In genomic region chr16:61041140-61041586, GRCm38 (mm10) we compare ENCODE assay signal across 11 mouse cellular contexts.
A peak's percentile ranks its signal among the peaks of the same experiment; 100 is the strongest.
DNase-seq lines count a peak whose midpoint lies in the region; ATAC-seq and TF ChIP-seq lines count a peak whose summit lies in the region.
"Had no signal": no experiment of that assay in that cellular context is flagged by ENCODE, and none has a peak within 500 bp of the region (broad histone marks: within the 10 kb centered on the region; RNA-seq: fewer than 3 reads in every experiment).

No protein-coding gene starts in this region.

- no peak overlapping the region for H3K9ac ChIP-seq in lung, embryonic 16.5 days (ENCODE audit: low read length)
- H3K9ac ChIP-seq in embryonic facial prominence, embryonic 11.5 days (replicated peaks; ENCODE audit: low read length), result no peak overlapping the region
- no peak overlapping the region for H3K9ac ChIP-seq in midbrain, postnatal 0 days (replicated peaks; ENCODE audit: low read length, poor library complexity, severe bottlenecking)
- H3K9ac ChIP-seq: liver, embryonic 13.5 days; stomach, embryonic 15.5 days had no signal

- TF ChIP-seq CTCF in lung, adult 2 months (IDR thresholded peaks at IDR 0.05; ENCODE audit: insufficient read depth, low read length), result no peak
- no peak for TF ChIP-seq CTCF in midbrain, postnatal 0 days (IDR thresholded peaks at IDR 0.05)

- no peak for TF ChIP-seq POLR2A in lung, adult 2 months (IDR thresholded peaks at IDR 0.05; ENCODE audit: borderline replicate concordance, extremely low read depth, low read depth, low read length)

- ATAC-seq in lung, embryonic 16.5 days (ENCODE audit: low read depth), result peak; percentile 52; the same call in 1 of the 2 replicates
- ATAC-seq in embryonic facial prominence, embryonic 11.5 days (replicated peaks; ENCODE audit: insufficient number of reproducible peaks, low FRiP score, low TSS enrichment, low read depth), result 0 out of 2 replicates have a peak, but pooled peaks have one; percentile 52
- ATAC-seq in midbrain, postnatal 0 days (ENCODE audit: low FRiP score), result peak; percentile 69; the same call in 1 of the 2 replicates

- H3K36me3 ChIP-seq in lung, embryonic 16.5 days (ENCODE audit: control insufficient read depth, insufficient read depth, low read length), result no peaks in the 10 kb centered on the region
- H3K36me3 ChIP-seq in embryonic facial prominence, embryonic 11.5 days (replicated peaks; ENCODE audit: control insufficient read depth, insufficient read depth, low read depth, low read length), result no peaks in the 10 kb centered on the region
- H3K36me3 ChIP-seq in midbrain, postnatal 0 days (ENCODE audit: insufficient read depth, low read length), result no peaks in the 10 kb centered on the region
- H3K36me3 ChIP-seq: liver, embryonic 13.5 days; stomach, embryonic 15.5 days had no signal

- H3K9me3 ChIP-seq in lung, embryonic 16.5 days (ENCODE audit: control insufficient read depth, low read length), result no peaks in the 10 kb centered on the region
- H3K9me3 ChIP-seq in embryonic facial prominence, embryonic 11.5 days (replicated peaks; ENCODE audit: control insufficient read depth, low read length), result no peaks in the 10 kb centered on the region
- H3K9me3 ChIP-seq in midbrain, postnatal 0 days (ENCODE audit: low read length), result no peaks in the 10 kb centered on the region
- H3K9me3 ChIP-seq: liver, embryonic 13.5 days; stomach, embryonic 15.5 days had no signal

- no peaks in the 10 kb centered on the region for H3K4me1 ChIP-seq in lung, embryonic 16.5 days (replicated peaks; ENCODE audit: control insufficient read depth, insufficient read depth, low read length)
- H3K4me1 ChIP-seq in lung, adult 2 months (ENCODE audit: control insufficient read depth, insufficient read depth, low read length), result no peaks in the 10 kb centered on the region
- no peaks in the 10 kb centered on the region for H3K4me1 ChIP-seq in embryonic facial prominence, embryonic 11.5 days (ENCODE audit: control insufficient read depth, insufficient read depth, low read length)
- H3K4me1 ChIP-seq in midbrain, postnatal 0 days (ENCODE audit: insufficient read depth, low read length), result no peaks in the 10 kb centered on the region
- H3K4me1 ChIP-seq: liver, embryonic 13.5 days; stomach, embryonic 15.5 days had no signal

- no peak overlapping the region for H3K4me2 ChIP-seq in lung, embryonic 16.5 days (ENCODE audit: low read depth, low read length)
- no peak overlapping the region for H3K4me2 ChIP-seq in embryonic facial prominence, embryonic 11.5 days (ENCODE audit: low read depth, low read length)
- no peak overlapping the region for H3K4me2 ChIP-seq in midbrain, postnatal 0 days (ENCODE audit: low read depth, low read length, poor library complexity, severe bottlenecking)
- H3K4me2 ChIP-seq: heart, embryonic 11.5 days; liver, embryonic 13.5 days; stomach, embryonic 15.5 days had no signal

- DNase-seq in cerebellum, adult 8-10 months, result peak; percentile 4
- no peak for DNase-seq in cerebellum, adult 11 months
- no peak for DNase-seq in lung, adult 2 months
- peak; percentile 9 for DNase-seq in embryonic facial prominence, embryonic 11.5 days (ENCODE audit: low spot score)
- DNase-seq in midbrain, postnatal 0 days (ENCODE audit: low spot score), result peak; percentile 87
- no peak for DNase-seq in gastrocnemius, postnatal 4 days (ENCODE audit: low spot score in 2 of 2)
- DNase-seq in layer of hippocampus, adult 8-10 months (ENCODE audit: low spot score in 2 of 2), result no peak
- DNase-seq: liver, embryonic 13.5 days had no signal

- no peak overlapping the region for H3K4me3 ChIP-seq in lung, embryonic 16.5 days (ENCODE audit: low read length)
- H3K4me3 ChIP-seq in lung, adult 2 months (replicated peaks; ENCODE audit: extremely low read depth, low read depth, low read length), result no peak overlapping the region
- no peak overlapping the region for H3K4me3 ChIP-seq in embryonic facial prominence, embryonic 11.5 days (ENCODE audit: low read depth, low read length)
- H3K4me3 ChIP-seq in midbrain, postnatal 0 days (ENCODE audit: low read depth, low read length), result no peak overlapping the region
- H3K4me3 ChIP-seq: liver, embryonic 13.5 days; stomach, embryonic 15.5 days had no signal

- H3K27ac ChIP-seq in lung, embryonic 16.5 days (ENCODE audit: low read length), result no peak overlapping the region
- H3K27ac ChIP-seq in embryonic facial prominence, embryonic 11.5 days (replicated peaks; ENCODE audit: low read depth, low read length), result no peak overlapping the region
- no peak overlapping the region for H3K27ac ChIP-seq in midbrain, postnatal 0 days (ENCODE audit: low read depth, low read length)
- H3K27ac ChIP-seq: liver, embryonic 13.5 days; stomach, embryonic 15.5 days had no signal

- H3K27me3 ChIP-seq in lung, embryonic 16.5 days (ENCODE audit: control insufficient read depth, insufficient read depth, low read depth, low read length), result no peaks in the 10 kb centered on the region
- no peaks in the 10 kb centered on the region for H3K27me3 ChIP-seq in embryonic facial prominence, embryonic 11.5 days (ENCODE audit: control insufficient read depth, insufficient read depth, low read length)
- no peaks in the 10 kb centered on the region for H3K27me3 ChIP-seq in midbrain, postnatal 0 days (ENCODE audit: insufficient read depth, low read length)
- H3K27me3 ChIP-seq: liver, embryonic 13.5 days; stomach, embryonic 15.5 days had no signal

- 37% methylated on average over 7 of the region's 7 CpGs for WGBS in lung, embryonic 16.5 days
- WGBS in lung, adult 2 months, result 48% methylated on average over 7 of the region's 7 CpGs
- WGBS in embryonic facial prominence, embryonic 11.5 days, result 51% methylated on average over 7 of the region's 7 CpGs
- WGBS in midbrain, postnatal 0 days, result 37% methylated on average over 7 of the region's 7 CpGs

Comparison
In these comparisons a context has a peak if more than half of its experiments do, and no peak if none do; other contexts are left out.
1. DNase-seq: peak in cerebellum, adult 8-10 months (single experiment), embryonic facial prominence, embryonic 11.5 days (single experiment) and midbrain, postnatal 0 days (single experiment); none in cerebellum, adult 11 months (single experiment), lung, adult 2 months (single experiment), gastrocnemius, postnatal 4 days (0 of 2) and layer of hippocampus, adult 8-10 months (0 of 2).
2. Peak in every context shown above with its lines, with median percentiles within 50 percentile points of each other: ATAC-seq.